Mouse (Mus musculus) adipocyte (in vitro differentiated cells): ENCODE measurements at regions not wholly inside any gene's neighbourhood (a gene's known extent, or its start where the extent isn't known, plus 50 kb on each side); places are given as distances from the start of the nearest gene placed in this dataset.

Experiments
- DNase-seq: peaks from one replicate; pipeline ENCODE4 v3.0.0-alpha.2; 2016; ENCODE audit warnings: low spot score

DNA sequence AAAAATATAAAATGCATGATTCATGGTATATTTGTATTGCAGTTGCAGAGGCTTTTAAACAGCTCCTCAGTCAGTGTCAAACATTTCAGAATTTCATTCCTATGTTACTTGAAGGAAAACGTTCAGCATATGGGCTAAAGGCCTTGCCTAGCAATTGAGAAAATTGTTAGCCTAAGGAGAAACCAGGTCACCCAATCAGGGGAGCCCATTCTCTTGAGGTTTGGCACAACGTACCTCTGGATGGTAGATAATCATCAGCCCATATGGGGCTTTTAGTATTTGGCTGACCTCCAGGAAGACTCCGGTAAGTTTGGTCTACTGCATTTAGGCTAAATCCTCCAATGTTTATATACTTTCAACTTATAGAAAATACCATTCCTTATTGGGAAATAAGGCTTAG lies 168.7 kb upstream of the Pdcd1 start:
- DNase-seq: no peak

DNA sequence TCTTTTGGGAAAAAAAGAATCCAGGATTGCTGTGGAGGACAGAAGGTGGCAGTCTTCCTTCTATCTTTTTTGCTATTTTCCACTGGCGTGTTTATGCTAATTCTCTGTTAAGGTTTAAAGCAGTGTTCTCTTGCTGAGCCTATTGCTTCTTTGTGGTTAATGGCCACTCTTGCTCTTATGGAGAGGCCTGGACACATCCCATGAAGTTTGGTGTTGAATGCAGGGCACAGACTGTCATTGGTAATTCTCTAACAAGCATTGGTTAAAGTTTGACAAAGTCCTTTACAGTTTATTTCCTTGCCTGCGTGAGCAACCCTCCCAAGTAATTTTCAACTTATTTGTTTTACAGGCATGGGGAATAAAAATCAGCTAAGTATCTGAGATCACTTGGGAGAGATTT lies 165.1 kb upstream of the Pdcd1 start:
- DNase-seq: no peak

DNA sequence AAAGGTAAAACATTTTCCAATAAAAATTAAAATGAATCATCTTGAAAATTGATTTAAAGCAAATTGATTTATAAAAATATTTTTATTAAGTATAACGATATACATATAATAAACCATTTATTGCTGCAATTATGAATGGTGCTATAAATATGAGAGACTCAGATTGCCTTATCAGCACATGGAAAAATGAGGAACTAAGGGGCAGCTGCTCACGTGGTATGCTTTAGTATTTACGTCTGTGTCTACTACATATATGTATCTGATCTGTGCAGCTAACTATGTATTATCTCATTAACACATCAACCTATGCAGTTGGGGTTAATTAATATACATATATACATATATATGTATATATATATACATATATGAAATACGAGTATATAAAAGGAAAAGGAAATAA lies 156.6 kb upstream of the Pdcd1 start:
- DNase-seq: no peak

DNA sequence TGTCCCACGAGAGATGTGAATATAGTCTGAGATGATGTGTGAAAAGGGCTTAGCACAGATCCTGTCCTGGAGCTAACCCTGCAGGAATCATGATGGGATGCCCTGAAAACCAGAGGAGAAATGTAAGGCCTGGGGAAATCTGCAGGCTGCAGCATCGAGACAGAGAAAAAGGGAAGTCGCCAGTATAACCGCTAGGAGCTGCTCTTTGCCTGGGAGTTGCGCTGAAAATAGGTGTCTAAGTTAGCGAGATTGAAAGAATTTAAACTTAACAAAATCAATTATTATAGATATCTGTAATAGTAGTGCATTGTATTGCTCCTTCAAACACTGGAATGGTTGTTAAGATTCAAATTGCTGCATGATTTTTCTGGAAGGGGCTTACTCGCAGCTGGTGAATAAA lies 155.5 kb upstream of the Pdcd1 start:
- no peak for DNase-seq

DNA sequence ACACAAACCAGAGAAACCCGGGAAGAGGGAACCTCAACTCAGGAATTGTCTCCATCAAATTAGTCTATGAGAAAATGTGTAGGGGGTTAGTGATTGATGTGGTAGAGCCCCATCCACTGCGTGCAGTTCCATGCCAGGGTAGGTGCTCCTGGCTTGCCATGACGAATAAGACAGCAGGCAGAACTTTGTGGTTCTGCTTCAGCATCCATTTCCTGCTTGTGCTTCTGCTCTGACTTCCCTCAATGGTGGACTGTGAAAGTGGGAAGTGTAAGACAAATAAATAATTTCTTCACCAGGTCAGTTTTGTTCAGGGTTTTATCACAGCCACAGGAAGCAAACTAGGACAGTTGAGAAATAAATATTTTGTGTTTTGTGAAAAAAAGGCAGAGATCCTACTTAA lies 150.9 kb upstream of the Pdcd1 start:
- DNase-seq: no peak

DNA sequence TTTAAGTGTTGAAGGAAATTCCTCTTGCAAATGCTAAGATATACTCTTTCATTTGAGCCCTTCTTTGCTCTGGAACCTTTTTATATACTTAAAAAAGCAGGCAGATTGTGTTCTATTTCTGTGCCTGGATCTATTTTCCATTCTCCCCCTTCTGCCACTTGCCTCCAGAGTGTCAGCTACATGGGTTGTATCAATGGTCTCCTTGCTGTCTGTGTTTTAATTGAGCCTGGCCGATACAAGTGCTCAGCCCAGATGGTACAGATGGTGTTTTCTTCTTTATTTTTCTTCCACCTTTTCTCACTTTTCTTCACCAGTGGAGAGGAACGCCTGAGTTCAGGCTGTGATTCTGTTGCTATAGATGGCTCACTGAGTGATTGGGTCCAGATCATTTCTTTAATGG lies 131.5 kb upstream of the Pdcd1 start:
- DNase-seq: no peak

DNA sequence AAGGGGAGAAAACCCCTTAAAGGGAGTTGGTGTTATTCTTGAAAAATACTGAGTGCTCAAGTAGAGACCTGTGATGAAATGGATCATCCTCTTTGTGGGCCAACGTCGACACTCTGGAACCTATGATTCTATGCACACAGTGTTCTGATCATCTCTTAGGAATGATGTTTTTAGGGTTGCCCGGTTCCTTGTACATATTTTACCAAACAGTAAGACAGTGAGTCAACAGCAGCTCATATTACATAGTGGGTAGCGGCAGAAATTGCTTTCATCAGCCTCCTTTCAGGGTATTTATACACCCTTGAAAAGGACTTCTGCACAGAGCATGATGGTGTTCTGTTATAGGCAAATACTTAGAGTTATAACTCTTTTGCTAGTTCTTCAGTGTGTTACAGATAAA lies 97.6 kb upstream of the Pdcd1 start:
- DNase-seq: no peak

DNA sequence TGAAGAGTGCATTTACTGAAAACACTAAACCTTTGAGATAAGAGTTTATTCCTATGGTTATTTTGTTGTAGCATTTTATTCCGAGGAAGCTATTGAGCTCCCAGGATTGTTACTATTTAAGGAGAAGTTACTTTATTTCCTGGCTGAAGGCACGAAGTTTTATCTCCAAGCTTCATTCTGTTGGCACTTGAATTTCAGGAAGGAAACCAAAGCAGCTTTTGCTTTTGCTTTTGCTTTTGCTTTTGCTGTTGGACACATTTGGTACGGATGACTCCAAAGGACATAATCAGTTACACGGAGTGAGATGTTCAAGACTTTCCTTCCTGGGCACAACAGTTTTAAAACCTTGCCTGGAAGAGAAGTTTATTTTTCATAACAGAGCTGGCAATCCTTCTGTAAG lies 94.7 kb upstream of the Pdcd1 start:
- no peak for DNase-seq

DNA sequence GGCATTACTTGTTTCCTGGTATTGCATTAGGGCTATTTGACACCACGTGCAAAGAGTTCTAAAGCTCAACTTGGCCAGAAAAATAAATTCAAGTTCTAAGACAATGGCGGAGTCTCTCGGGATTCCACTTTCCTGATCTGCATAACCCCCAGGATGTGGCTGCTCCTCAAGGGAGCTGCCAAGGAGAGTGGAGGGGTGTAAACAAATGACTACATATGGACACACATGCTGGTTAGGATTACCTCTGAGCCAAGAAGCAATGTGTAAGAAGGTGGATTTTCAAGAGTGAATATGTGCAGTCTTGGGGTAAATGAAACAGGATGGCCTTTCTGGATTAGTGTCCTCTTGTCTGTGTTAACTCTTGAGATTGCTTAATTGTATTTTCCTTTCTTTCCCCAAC lies 88.2 kb upstream of the Pdcd1 start:
- DNase-seq: no peak

DNA sequence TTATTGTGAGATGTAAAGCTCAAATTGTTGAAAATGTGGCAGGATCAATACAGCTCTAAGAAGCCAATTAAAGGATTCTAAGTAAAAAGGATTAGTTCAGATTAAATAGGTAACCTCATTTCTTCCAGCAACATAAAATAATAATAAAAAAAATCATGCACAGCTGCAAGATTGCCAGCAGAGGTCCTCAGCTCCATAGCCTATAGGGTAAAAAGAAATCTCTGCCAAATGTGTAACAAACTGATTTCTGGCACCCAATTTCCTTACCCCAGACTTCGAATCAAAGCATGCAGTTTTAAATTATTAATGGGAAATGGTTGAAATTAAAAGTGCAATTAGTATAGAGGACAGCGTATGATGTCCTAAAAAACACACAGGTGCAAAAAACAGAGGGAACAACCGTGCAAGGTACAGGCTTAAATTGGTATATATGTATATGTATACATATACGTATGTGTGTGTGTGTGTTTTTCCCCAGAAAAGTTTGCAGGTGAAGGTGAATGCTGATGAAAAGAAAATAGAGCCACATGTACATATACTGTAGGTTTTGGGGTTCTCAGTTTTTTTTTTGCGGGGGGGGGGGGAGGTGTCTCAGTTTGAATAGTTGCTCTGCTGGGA lies 87.2 kb upstream of the Pdcd1 start:
- no peak for DNase-seq

DNA sequence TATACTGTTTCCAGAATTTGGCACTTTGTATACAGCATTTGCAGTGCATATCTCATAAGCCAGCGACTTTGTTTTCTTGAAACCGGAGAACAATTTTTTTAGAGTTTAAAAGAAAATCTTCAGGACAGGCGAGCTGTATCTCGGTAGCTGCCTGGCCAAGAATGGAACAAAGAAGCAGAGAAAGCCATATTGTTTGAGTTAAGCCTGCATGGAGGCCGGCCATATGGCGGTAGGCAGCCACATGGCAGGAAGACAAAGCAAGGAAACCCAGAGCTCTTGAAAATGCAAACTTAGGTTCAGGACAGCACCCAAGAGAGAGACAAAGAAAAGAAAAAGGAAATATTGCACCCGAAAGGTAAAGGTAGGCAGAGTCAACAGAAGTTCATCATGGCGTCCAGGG lies 84.4 kb upstream of the Pdcd1 start:
- no peak for DNase-seq
